8 mouse cellular contexts compared by ENCODE assay signal in genomic region chr4:83323910-83324684, GRCm38 (mm10). TPM values are rescaled to one million over a fixed set of nuclear protein-coding genes. Genes with fewer than 3 reads are reported as not detected.
DNase-seq lines count a peak whose midpoint lies in the region; ATAC-seq and TF ChIP-seq lines count a peak whose summit lies in the region.

Gene Ttc39b (minus strand): TSS chr4:83324255.

- peak within 1 kb of the TSS; percentile 87 to 90 for H3K4me3 ChIP-seq in ES-E14 (ENCODE audit: insufficient read depth in 1 of 2, low read depth in 1 of 2, low read length in 2 of 2, poor library complexity in 1 of 2, severe bottlenecking in 1 of 2)
- H3K4me3 ChIP-seq in forebrain, embryonic 14.5 days (ENCODE audit: low read depth, low read length) = peak within 1 kb of the TSS; percentile 68
- H3K4me3 ChIP-seq in neural tube, embryonic 14.5 days (ENCODE audit: low read depth, low read length) = peak within 1 kb of the TSS; percentile 65
- H3K4me3 ChIP-seq in testis, adult 2 months (ENCODE audit: control insufficient read depth, low read depth, low read length) = peak within 1 kb of the TSS; percentile 93

- peak within 1 kb of the TSS; percentile 99 for H3K4me2 ChIP-seq in forebrain, embryonic 14.5 days (ENCODE audit: low read length)
- peak within 1 kb of the TSS; percentile 100 for H3K4me2 ChIP-seq in neural tube, embryonic 14.5 days (ENCODE audit: low read depth, low read length)

- ATAC-seq in forebrain, embryonic 14.5 days = peak; percentile 99
- ATAC-seq in neural tube, embryonic 14.5 days (ENCODE audit: low read depth) = peak; percentile 98

- intact Hi-C loops in heart, postnatal 14 days (cut with DNase I) = loop anchor here (2.0 kb wide), 2 partner anchors 15 to 61 kb away; no protein-coding TSS in a partner anchor

- peak; percentile 94 for DNase-seq in ES-E14 (ENCODE audit: low read depth, low spot score)
- peak; percentile 92 for DNase-seq in cerebellum, adult 11 months
- peak; percentile 93 for DNase-seq in forebrain, embryonic 14.5 days (ENCODE audit: low spot score)
- DNase-seq in heart, postnatal 14 days = peak; percentile 99
- DNase-seq in layer of hippocampus, adult 18-20 months (ENCODE audit: low spot score in 2 of 2) = peak; percentile 95 to 97
- DNase-seq in lung, adult 18-20 months = peak; percentile 99 to 100

- H3K9me3 ChIP-seq in ES-E14 (ENCODE audit: control insufficient read depth, insufficient read depth, low read depth, low read length) = no peaks in the 10 kb centered on the region
- H3K9me3 ChIP-seq in forebrain, embryonic 14.5 days (replicated peaks; ENCODE audit: control insufficient read depth, low read length) = no peaks in the 10 kb centered on the region
- H3K9me3 ChIP-seq in neural tube, embryonic 14.5 days (ENCODE audit: control insufficient read depth, low read length) = no peaks in the 10 kb centered on the region

- H3K27ac ChIP-seq in ES-E14 (ENCODE audit: insufficient read depth, low read depth, low read length, poor library complexity, severe bottlenecking) = peak within 1 kb of the TSS; percentile 56
- H3K27ac ChIP-seq in forebrain, embryonic 14.5 days (ENCODE audit: low read depth, low read length) = no peak within 1 kb of the TSS; the same call in 1 of the 2 replicates
- no peak within 1 kb of the TSS for H3K27ac ChIP-seq in neural tube, embryonic 14.5 days (ENCODE audit: low read depth, low read length)
- peak within 1 kb of the TSS; percentile 87 for H3K27ac ChIP-seq in testis, adult 2 months (ENCODE audit: control insufficient read depth, insufficient read depth, low read depth, low read length)

- H3K36me3 ChIP-seq in ES-E14 (ENCODE audit: control insufficient read depth, insufficient read depth, low read length, poor library complexity, severe bottlenecking) = no peaks in the 10 kb centered on the region
- H3K36me3 ChIP-seq in forebrain, embryonic 14.5 days (ENCODE audit: control insufficient read depth, insufficient read depth, low read length) = no peaks in the 10 kb centered on the region
- no peaks in the 10 kb centered on the region for H3K36me3 ChIP-seq in neural tube, embryonic 14.5 days (ENCODE audit: control insufficient read depth, insufficient read depth, low read length)
- no peaks in the 10 kb centered on the region for H3K36me3 ChIP-seq in testis, adult 2 months (ENCODE audit: control insufficient read depth, insufficient read depth, low read length)

- 0 out of 2 replicates have a peak, but pooled peaks have one; percentile 22 for TF ChIP-seq POLR2A in testis, adult 2 months (IDR thresholded peaks at IDR 0.05; ENCODE audit: control insufficient read depth, low read depth, low read length)

- WGBS in forebrain, embryonic 14.5 days = under 1% methylated on average over 56 of the region's 59 CpGs
- WGBS in neural tube, embryonic 14.5 days = under 1% methylated on average over 52 of the region's 59 CpGs

- in situ Hi-C loops in ES-E14 (cut with MboI; ENCODE audit: low sequenced_read_pairs in 2 of 2, unreplicated experiment in 2 of 2) = no loop called here

- peaks cover 11 to 19% of the 10 kb centered on the region in 2 experiments for H3K4me1 ChIP-seq in ES-E14 (ENCODE audit: control insufficient read depth in 2 of 2, insufficient read depth in 2 of 2, low read length in 2 of 2, poor library complexity in 1 of 2)
- H3K4me1 ChIP-seq in forebrain, embryonic 14.5 days (ENCODE audit: control insufficient read depth, insufficient read depth, low read length) = peaks cover 5% of the 10 kb centered on the region; the same call in 1 of the 2 replicates
- 0 out of 2 replicates have a peak, but pooled peaks cover 9% of the 10 kb centered on the region for H3K4me1 ChIP-seq in neural tube, embryonic 14.5 days (ENCODE audit: control insufficient read depth, insufficient read depth, low read length)
- peaks cover 3% of the 10 kb centered on the region for H3K4me1 ChIP-seq in testis, adult 2 months (ENCODE audit: control insufficient read depth, insufficient read depth, low read length)

- peak within 1 kb of the TSS; percentile 78 for H3K9ac ChIP-seq in ES-E14 (ENCODE audit: insufficient read depth, low read depth, low read length, poor library complexity, severe bottlenecking)
- H3K9ac ChIP-seq in forebrain, embryonic 14.5 days (ENCODE audit: low read length) = peak within 1 kb of the TSS; percentile 59
- peak within 1 kb of the TSS; percentile 42 for H3K9ac ChIP-seq in neural tube, embryonic 14.5 days (replicated peaks; ENCODE audit: low read depth, low read length)

- TF ChIP-seq CTCF in testis, adult 2 months (IDR thresholded peaks at IDR 0.05; ENCODE audit: control insufficient read depth, insufficient read depth, insufficient replicate concordance, low read depth, low read length) = no peak

- no peaks in the 10 kb centered on the region for H3K27me3 ChIP-seq in forebrain, embryonic 14.5 days (replicated peaks; ENCODE audit: control insufficient read depth, insufficient read depth, low read length)
- peaks cover 5% of the 10 kb centered on the region; the same call in 1 of the 2 replicates for H3K27me3 ChIP-seq in neural tube, embryonic 14.5 days (ENCODE audit: control insufficient read depth, insufficient read depth, low read length)
- no peaks in the 10 kb centered on the region for H3K27me3 ChIP-seq in testis, adult 2 months (ENCODE audit: control insufficient read depth, insufficient read depth, low read length)

TF ChIP-seq in ES-E14, 5 proteins besides CTCF, POLR2A, EP300 and RAD21:
- TF ChIP-seq MAFK (IDR thresholded peaks at IDR 0.05; ENCODE audit: insufficient read depth, low read depth, low read length) (no peak), ZC3H11A (IDR thresholded peaks at IDR 0.05; ENCODE audit: borderline replicate concordance, low read depth, low read length) (no peak), HCFC1 (IDR thresholded peaks at IDR 0.05; ENCODE audit: borderline replicate concordance, insufficient read depth, low read length) (no peak), CHD2 (IDR thresholded peaks at IDR 0.05; ENCODE audit: low read depth, low read length) (no peak), ZNF384 (IDR thresholded peaks at IDR 0.05; ENCODE audit: low read depth, low read length) (no peak)

RNA-seq across cellular contexts. Expression of gene Ttc39b, which starts in this region (rescaled TPM):
- 65.6 and 76.2 TPM in 2 replicates for total RNA-seq in ES-E14 (2012; rRNA removed)
- 14.6 and 14.9 TPM in 2 replicates for polyA plus RNA-seq in forebrain, embryonic 14.5 days (2014; fragmentation: Nextera tagmentation; extraction: Ambion mirVana)
- 10 to 100 TPM; 13.4 to 17.7 TPM for total RNA-seq in heart, postnatal 14 days (2021)
- total RNA-seq in layer of hippocampus, adult 18-20 months (2021) = 10 to 100 TPM; 34.1 to 36.4 TPM
- 7.9 and 10.9 TPM in 2 replicates for polyA plus RNA-seq in neural tube, embryonic 14.5 days (2014; fragmentation: Nextera tagmentation; extraction: Ambion mirVana)
- polyA plus RNA-seq in testis, adult 2 months (2012; rRNA removed) = 4.9 and 6.6 TPM in 2 replicates

Comparison
In these comparisons a context has a peak if more than half of its experiments do, and no peak if none do; other contexts are left out.
1. H3K27ac ChIP-seq: peak in ES-E14 (single experiment) and testis, adult 2 months (single experiment); none in forebrain, embryonic 14.5 days (single experiment) and neural tube, embryonic 14.5 days (single experiment).
2. Peak in every context shown above with its lines, with median percentiles within 50 percentile points of each other: DNase-seq, H3K4me3 ChIP-seq and H3K9ac ChIP-seq.